Mouse (Mus musculus): ENCODE data around the gene Stx1a.

- no peak for TF ChIP-seq CTCF (IDR thresholded peaks at IDR 0.05; ENCODE audit: borderline replicate concordance, insufficient read depth, low read length)
- TF ChIP-seq POLR2A (IDR thresholded peaks at IDR 0.05; ENCODE audit: low read depth, low read length), result no peak
Observed at GRCm38 (mm10) chr5:134992566-134992965, 30.7 kb upstream of the Stx1a start.
